Mouse (Mus musculus) adrenal gland, postnatal 4 days (tissue): ENCODE measurements at regions not wholly inside any gene's neighbourhood (a gene's known extent, or its start where the extent isn't known, plus 50 kb on each side); places are given as distances from the start of the nearest gene placed in this dataset.
A peak's percentile ranks its signal among the peaks of the same experiment; 100 is the strongest.
"Not testable (repeated sequence)": the region's sequence is repeated elsewhere in the genome, so short reads cannot be mapped to it uniquely, and the experiment has no call there.

Source experiments
- DNase-seq, 2 experiments: peaks; one replicate each; pipeline ENCODE4 v3.0.0; 2021 to 2022; ENCODE audit warnings: low spot score in 2 of 2, mixed read lengths in 2 of 2

DNA sequence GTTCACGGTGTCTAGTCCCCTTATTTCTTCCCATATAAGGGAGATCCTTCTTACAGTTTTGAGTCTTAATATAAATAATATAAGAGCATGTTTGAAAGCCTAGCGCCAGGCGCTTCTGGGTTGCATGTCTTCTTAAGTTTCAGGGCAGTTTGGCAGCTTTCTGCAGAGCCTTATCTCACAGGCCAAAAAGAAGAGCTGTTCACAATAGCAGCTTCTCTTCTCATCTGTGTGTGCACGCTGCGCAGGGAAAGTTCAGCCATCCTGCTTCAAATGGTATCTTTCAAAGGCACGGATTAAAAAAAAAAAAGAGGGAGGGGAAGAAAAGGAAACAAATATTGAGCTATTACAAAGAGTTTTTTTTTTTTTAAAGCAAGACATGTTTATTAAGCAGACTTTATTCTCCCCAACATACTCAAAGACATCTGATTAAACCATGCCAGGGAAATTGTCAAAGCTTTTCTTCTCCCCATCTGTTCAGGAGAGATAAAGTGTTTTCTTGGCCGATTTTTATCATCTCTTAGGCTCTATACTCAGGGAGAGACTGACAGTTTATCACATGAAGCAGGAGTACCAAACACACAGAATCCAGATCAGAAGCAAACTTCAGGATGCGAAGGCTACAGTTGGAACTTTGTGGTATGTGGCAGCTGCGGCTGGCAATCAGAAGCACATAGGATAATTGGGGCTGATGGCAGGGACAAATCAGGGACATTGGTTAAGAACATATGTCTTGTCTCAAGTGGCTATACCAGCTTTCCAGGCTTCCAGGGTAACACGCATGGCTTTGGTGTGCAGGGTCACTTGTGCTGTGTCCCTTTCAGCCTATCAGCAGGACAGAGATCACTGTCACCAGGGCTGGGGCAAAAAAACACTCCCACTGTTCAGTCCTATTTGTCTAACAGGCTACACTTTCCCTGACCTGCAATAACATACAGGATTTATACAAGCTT is 206.9 kb upstream of the Pfkp start:
- no peak for DNase-seq

- DNase-seq: no peak
Observed at GRCm38 (mm10) chr13:6837446-6837845, 188.9 kb upstream of the Pfkp start.

DNA sequence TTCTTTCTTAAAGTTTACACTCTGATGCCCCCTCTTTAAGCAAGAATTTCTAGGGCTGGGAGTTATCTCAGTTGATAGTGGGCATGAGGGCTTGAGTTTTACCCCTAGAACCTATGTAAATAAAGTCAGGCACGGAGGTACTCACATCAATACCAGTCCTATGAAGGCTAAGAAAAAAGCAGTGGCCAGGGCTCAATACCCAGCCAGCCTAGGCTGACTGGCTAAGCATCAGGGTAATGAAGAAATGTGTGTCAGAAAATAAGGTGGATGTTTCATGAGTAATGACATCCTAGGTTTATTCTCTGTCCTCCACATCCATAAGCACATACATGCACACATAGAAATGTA is 188.5 kb upstream of the Pfkp start:
- DNase-seq: no peak

GRCm38 (mm10) chr13:6836351-6837074 is 187.9 kb upstream of the Pfkp start:
- peak; percentile 2 to 12 for DNase-seq

GRCm38 (mm10) chr13:6829882-6830281 is 181.3 kb upstream of the Pfkp start:
- DNase-seq: no peak

- no peak for DNase-seq
Observed at GRCm38 (mm10) chr13:6829346-6829745, 180.8 kb upstream of the Pfkp start.

DNA sequence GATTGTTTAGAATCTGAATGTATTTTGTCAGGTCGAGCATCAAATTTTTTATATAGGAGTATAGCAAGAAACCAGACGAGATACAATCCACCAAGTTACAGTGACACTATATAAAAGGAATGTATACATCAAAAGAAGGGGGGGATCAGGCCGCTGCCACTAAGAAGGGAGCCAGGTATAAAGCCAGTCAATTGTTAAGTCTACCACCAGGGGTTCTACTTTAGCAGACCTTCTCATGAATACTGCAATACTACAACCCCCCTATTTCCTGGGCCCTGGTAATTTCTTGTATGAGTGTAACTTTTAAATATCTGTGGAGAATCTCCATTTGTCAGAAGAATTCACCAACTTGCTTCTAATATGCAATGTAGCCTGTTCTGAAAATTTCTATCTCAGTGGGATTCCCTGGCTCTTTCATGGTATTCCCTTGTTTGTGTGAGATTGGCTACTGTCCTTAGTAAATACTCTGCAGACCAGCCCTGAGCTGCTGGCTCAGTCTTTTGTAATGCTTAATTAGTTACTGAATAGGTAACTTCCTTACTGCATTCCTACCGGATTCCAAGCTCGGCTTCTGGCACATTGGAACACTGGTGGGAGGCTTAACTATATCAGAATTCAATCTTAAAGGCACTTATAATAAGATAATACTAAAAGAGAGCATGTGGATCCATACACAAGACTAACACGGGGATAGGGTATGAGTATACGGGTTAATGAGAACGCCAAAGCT is 180.2 kb upstream of the Pfkp start:
- DNase-seq: not testable (repeated sequence)

- no peak for DNase-seq
Observed at GRCm38 (mm10) chr13:6802243-6803157, 153.9 kb upstream of the Pfkp start.

- DNase-seq: no peak
Observed at GRCm38 (mm10) chr13:6767936-6768588, 119.5 kb upstream of the Pfkp start.

DNA sequence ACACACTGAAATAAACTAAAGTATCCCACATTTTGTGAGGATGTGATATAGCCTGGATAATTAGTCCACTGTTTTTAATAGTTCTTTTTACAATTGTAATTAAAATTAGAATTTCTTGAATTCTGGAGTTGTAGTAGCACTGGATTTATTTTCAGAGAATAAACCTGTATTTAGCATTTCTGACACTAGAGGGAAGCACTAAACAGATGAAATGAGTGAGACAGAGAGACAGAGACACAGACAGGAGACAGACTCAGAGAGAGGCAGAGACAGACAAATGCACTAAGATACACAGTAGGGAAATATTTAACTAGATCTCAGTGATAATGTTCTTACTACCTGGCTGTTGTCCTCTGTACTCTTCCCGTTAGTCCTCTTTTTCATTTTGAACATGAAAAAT is 108.6 kb upstream of the Pfkp start:
- DNase-seq: no peak

DNA sequence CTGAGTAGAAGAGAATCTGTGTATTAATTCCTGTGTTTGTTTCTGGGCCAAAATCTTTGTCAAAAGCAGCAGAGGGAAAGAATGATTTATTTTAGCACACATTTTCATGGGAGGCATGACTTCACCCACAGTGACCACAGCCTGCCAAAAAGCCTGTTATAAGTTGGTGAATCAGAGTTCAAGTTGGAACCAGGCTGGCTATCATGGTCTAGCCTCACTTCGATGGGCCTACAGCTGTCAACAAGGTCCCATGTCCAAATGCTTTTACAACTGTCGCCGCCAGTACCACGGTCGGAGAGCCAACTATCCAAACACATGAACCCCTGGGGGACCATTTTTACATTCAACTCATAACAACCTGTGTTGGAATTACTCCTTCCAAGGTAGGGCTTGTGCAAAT is 103.0 kb upstream of the Pfkp start:
- DNase-seq: no peak

DNA sequence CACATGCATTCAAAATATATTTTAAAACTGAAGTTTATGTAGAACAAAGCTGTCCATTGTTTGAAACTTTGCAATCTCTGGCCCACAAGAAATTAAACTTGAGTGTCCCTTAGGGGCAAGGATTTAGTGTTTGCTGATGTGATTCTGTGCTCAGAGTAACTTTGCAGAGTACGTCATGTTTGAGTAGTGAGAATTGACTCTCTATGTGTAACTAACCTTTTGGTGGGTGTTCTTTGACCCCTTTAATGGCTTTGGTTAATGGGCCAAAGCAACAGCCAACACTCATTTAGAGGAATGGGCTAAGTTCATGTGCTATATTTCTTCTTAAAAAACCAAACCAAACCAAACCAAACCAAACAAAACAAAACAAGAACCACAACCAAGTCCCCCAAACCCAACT is 102.6 kb upstream of the Pfkp start:
- no peak for DNase-seq

- DNase-seq: no peak
Observed at GRCm38 (mm10) chr13:6741916-6742315, 93.3 kb upstream of the Pfkp start.

DNA sequence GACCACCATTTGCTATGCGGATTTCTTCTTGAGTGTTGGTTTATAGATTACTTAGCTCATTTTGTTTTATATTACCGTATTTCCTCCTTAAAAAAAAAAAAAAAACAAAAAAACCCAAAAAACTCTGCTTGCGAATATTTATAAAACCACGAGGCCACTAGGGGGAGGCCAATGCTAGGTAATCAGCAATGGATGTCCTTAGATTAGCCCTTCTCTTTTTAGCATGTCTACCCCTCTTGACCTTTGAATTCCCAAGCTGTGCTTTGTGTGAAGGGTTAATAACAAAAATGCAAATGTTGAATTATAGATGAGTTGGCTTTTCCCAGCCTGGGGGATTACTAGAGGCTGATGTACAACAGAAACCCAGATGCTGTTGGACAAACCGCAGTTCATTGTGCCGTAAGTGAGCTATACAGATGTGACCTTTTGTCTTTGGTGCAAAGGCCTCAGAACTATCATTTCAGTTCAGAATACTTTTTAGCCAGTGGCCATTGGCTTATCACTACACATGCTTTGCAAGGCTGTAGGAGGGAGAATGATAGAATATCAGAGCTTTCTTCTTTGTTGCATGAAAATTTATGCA is 88.5 kb upstream of the Pfkp start:
- no peak for DNase-seq
